Mouse (Mus musculus): ENCODE results near the gene Smg6.

The Smg6 gene

DNA sequence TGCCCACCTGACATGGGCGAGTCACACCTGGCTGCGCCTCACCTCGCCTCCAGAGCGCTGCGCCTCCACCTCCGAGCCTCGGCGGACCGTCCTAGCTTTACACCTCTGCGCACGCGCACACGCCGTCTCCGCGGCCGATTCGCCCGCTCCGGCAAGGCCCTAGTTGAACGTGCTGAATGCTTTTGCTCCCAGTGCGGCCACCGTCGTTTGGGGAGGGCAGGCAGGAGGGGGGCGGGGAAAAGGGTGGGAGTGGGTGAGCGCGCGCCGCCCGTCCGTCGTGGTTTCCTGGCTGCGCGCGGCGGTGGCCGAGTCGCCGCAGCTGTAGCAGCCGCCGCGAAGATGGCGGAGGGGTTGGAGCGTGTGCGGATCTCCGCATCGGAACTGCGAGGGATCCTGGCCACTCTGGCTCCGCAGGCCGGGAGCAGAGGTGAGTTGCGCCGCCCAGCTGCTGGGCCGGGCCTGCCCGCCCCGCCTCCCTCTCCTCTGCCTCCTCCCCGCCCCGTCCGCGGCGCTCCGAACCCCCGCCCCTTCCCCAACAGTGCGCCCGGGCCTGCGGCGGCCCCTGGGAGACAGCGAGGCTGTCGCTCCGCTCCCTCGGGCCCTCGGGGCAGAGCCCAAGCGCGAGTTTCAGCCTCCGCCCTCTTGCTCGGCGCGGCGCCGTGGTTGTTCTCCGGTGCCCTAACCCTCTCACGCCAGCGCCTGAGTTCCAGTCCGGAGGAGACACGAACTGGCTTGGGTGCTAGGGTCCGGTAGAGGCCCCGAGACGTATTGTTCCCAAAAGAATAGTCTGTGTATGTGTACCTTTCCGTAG lies at the start of gene Smg6, which contains the start of gene Srr:
Smg6 (plus strand) TSS at position 247 of the 811 bp plus-strand sequence.
Srr (minus strand) TSS at position 372 of the 811 bp plus-strand sequence.
- peak; percentile 88 to 91 for DNase-seq (ENCODE audit: low spot score in 2 of 2)

DNA sequence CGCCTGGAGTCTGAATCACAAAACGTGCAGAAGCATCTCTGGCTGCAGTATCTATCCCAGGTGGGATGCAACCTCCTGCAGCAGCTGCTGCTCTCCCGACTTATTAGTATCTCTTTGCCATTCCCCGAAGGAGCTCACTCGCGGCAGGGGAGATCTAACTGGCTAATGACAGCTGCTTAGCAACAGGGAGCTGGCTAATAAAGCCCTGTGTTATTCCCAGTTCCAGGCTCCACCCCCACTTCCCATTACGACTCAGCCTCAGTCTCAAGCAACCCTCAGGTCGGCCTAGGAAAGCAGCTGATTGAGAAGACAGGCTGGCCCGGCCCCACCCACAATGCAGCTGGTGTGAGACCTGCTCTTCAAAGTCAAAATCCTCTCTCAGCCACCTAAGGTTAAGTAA lies 48.8 kb upstream of the Smg6 start:
- DNase-seq (ENCODE audit: low spot score in 2 of 2): no peak

DNA sequence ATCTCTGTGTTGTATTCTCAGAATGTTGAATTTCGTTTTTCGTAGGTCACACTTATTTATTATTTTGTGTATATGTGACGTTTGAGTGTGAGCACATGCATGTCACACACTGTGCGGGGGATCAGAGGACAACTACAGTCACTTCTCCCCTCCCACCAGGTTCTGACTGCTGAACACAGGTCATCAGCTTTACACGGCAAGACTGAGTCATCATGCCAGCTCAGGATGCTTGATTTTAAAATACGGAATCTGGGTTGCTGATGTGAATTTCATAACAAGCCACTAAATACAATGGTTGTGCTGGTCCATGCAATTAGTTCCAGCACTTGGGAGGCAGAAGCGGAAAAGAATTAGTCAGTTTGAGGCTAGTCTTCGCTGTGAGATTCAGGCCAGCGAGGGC lies 44.6 kb upstream of the Smg6 start:
- DNase-seq (ENCODE audit: low spot score in 2 of 2): no peak

DNA sequence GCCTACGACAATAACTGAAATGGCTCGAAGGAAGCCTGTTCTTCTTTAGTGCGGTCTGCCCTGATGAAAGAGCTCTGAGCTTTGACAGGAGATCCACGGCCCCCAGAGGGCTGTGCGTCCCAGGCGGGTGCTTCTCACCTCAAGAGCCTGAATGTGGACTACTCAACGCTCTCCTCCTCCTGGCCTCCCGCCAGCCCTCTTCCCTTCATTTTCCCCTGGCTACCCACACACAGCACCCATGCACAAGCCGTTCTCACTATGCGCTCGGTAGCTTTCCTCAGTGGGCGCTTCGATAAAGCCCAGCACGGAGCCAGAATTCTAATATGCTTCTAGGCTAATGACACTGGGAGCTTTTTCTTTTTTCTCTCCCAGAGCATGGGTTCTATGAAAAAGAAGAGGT lies 43.6 kb upstream of the Smg6 start:
- no peak for DNase-seq (ENCODE audit: low spot score in 2 of 2)

DNA sequence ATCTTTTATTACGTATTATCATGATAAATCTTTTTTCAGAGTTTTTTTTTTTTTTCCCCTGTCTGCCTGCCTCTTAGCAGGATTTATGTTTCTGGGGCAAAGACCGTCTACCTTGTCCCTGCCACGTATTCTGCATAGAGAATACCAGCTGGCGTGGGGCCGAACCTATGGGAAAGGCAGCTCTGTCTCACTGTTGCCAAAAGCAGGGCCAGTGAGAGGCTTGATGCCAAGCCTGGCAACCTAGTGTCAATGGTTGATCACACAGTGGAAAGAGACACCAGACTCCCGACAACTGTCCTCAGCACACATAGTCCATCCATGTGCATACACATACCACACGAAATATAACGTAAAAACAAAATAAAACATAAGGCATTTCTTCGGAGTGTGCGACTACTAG lies 42.5 kb upstream of the Smg6 start:
- no peak for DNase-seq (ENCODE audit: low spot score in 2 of 2)

DNA sequence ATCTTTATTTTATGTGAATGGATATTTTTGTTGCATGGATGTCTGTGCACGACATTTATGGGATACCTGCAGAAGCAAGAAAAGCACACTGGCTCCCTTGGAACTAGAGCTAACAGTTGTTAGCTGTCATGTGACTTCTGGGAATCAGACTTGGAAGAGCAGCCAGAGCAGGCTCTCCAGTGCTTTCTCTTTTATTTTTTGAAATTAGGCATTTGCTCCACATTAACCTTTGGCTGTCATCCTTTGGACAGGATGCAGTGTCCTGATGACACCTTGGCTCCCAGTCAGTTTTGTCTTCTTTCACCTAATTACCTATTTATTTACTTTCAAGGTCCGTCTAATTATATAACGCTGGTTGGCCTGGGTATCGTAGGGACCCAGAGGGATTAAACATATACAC lies 31.0 kb upstream of the Smg6 start:
- no peak for DNase-seq (ENCODE audit: low spot score in 2 of 2)

DNA sequence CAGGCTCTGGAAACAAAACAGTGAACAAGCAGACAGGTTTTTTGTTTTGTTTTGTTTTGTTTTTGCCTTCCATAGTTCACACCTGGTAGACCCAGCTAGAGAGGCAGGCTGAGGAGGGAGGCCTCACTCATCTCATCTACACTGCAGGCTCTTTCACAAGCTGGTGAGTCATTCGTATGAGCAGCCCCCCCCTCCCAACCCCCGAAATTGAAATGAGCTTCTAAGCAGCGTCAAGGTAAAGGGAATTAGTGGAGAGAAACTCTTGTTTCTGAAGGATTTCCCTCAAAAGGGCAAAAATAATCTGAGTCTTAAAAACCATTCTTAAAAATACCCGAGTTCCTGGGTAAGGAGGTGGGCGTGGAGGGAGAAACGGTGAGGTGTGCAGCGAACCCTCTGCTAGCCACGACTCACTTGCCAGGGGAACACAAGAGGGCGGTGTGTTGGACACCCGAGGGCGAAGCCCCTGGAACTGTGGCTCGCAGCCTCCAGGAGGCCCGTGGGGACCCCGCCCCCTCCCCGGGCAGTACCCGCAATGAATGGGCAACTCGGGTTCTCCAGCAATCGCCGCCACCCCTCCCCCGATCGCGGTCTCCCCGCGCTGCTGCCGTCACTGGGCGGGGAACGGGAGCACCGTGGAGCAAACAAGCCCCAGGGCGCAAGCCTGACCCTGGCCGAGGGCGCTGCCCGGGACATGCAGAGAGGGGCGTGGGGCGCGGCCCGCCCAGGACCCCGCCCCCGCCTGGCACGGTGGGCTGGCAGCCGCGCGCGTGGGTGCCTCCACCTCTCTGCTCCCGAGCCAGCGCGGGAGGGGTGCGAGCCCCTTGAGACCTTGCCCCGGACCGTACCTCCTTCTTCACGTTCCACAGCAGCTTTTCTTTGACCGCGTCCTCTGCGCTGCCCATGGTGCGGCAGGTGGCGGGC lies 29.4 kb upstream of the Smg6 start:
- DNase-seq (ENCODE audit: low spot score in 2 of 2): peak; percentile 75 to 83

DNA sequence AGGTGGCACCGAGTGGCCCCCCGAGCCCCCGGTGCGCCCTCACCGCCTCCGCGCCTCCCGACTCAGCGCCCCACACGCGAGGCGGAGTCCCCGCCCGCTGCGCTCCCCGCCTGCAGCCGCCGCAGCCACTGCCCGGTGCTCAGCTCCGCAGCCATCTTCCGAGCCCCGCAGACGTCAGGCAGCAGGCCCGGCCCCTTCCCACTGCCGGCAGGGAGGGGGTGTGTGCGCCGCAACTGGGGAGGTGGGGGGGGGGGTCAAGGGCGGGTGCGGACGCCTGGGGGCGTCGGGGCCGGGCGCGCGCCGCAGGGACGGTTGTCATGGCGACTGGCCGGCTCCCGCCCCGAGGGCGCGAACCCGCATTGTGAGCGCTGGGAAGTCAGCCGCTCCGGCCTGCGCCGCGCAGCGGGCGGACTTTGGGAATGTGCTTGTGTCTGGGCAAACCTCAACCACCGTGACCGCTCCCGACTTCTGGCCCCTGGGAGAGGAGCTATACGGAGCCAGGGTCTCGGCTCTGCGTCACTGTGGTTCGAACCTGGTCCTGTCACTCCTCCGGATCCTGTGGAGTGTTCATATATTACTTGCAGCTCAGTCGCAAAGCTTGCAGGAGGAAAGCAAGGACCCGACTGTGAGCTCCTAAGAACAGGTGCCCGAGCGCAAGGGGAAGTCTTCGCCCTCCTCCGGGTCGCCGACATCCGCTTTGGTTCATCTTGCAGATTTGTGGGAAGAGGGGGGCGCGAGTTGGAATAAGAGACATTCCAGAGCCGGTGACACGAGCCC lies 28.5 kb upstream of the Smg6 start, which contains the start of gene Sgsm2:
Sgsm2 (minus strand) TSS at position 160 of the 777 bp plus-strand sequence.
- DNase-seq (ENCODE audit: low spot score in 2 of 2): peak; percentile 60 to 75

DNA sequence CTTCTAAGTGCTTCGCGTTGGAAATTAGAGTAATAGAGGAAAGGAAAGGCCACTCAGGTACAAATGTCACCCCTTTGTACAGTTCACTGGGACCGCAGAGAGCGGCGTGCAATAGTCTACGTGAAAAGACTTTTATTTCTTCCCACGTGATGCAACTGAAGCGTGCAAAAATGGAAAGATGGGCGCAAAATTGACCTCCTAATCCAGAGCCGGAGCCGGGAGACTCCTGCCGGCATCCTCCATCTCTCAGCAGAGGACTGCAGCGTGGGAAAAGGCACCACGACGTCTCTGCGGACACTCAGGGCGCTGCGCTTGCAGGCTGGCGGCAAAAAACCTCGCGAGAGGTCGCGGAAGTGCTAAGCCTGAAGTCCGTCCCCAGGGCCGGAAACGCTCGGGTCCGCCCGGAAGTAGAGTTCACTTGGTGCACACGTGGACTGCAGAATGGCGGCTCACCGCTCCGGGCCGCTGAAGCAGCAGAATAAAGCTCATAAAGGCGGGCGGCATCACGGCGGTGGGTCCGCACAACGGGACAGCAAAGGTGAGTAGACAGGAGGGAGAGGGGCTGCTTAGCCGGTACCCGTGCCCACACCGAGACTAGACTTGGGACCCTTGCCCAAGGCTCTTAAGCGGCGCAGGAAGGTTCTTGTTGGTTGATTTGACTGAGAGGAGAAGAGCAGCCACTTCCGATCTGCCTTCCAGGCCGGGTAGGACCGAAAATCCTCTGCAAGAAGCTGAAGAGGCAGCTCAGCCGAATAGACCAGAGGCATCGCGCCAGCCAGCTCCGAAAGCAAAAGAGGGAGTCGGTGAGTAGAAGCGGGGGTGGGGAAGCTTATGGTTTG lies 27.7 kb upstream of the Smg6 start, which contains the start of gene Tsr1:
Tsr1 (plus strand) TSS at position 394 of the 839 bp plus-strand sequence.
- peak; percentile 76 to 86 for DNase-seq (ENCODE audit: low spot score in 2 of 2)

DNA sequence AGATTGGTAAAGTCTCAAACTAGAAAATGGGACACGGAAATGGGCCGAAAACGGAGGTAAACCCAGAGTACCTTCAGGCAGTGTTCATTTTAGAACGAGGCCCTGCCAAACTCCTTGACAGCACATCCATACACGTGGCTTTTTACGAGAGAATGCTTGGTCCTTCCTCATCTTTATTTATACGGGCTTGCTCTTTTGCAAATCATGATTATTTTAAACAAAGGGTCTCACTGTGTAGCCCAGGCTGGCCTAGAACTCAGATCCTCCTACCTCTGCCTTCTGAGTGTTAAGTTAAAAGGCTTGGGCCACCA lies 27.2 kb upstream of the Smg6 start:
- no peak for DNase-seq (ENCODE audit: low spot score in 2 of 2)

DNA sequence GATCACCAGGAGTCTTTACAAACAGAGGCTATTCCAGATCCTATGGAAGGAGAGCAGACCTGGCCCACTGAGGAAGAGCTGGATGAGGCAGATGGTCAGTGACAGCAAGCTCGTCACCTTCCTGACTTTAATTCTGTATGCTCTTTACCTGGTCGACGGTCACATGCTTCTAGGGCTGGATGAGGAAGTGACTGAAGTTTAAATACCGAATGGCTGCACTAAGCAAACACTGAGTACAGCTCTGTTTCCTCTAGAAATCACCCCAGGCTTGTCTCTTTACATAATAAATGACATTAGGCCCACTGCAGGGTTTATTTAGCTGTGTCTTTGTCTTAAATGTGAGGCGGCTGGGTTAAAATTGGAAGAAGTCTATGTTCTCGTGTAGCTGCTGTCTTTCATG lies 24.1 kb upstream of the Smg6 start:
- no peak for DNase-seq (ENCODE audit: low spot score in 2 of 2)

DNA sequence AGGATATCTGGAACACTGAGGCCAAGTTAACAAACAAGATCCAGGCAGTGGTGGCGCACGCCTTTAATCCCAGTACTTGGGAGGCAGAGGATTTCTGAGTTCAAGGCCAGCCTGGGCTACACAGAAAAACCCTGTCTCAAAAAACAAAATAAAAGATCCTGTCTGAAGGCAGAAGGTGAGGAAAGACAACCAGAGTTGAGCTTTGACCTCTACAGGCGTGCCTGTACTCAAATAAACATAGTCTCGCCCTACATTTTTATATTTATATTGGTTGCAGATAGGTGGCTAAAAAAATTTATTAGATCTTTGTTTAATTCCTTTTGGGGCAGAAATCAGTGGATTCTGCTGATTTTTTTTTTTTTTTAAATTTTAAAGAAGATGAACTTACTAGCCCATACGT lies 23.2 kb upstream of the Smg6 start:
- DNase-seq (ENCODE audit: low spot score in 2 of 2): no peak

DNA sequence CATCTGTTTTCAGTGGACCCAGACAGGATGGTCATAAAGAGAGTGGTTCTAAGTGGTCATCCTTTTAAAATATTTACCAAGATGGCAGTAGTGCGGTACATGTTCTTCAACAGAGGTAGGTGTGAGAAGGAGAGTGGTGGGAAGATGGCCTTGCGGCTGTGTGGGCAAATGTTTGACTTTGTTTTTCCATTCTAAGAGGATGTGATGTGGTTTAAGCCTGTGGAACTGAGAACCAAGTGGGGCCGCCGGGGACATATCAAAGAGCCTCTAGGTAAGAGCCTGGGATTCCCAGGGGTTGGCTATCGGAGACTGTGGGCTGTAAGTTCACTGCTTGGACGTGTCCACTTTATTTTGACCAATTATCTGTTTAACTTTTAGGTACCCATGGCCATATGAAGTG lies 17.8 kb upstream of the Smg6 start:
- no peak for DNase-seq (ENCODE audit: low spot score in 2 of 2)

DNA sequence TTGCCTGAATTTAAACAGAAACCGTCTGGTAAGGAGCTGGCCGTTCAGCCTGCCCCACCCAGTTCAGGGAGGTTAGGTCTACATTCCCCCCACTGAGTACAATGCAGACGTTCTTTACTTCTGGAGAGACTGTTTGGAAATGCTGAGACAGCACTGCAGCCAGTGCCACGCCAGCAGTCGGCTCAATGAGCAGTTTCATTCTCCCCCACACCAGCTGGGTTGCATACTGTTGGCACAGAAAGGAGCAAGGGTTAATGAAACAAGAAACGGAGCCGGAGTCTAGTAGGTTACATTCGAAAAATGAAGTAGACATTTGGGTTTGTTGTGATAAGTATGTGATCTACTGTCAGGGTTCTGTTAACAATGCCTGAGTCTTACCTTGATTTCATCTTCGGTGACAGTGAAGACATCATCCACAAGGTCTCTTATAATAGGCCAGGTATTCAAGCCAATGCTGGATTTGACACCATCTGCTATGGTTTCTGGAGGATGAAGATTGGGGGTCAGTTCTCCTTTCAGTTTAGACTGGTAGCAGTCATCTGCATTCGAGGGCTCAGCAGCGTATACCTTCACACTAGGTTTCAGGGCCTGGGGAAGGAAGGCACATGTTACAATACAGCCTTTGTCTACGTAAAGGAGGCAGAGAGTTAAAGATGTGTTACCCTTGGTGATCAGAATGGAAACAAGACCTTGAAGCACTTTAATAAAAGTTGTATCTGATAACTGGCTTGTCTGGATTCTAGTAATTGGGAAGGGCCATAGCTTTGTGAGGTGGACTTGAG lies 16.8 kb upstream of the Smg6 start:
- DNase-seq (ENCODE audit: low spot score in 2 of 2): no peak

DNA sequence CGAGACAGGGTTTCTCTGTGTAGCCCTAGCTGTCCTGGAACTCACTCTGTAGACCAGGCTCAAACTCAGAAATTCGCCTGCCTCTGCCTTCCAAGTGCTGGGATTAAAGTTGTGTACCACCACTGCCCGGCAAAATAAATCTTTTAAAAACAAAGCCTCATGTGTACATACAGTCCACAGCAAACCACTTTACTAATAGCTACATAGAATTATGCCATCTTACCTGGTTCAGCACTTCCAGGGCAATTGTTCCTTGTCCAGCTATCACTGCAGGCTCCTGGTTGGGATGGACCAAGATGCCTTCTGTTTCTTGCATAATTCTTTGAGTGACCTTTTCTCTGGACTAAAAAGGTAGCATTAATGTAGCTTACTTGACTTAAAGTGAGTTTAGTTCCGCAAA lies 15.6 kb upstream of the Smg6 start:
- DNase-seq (ENCODE audit: low spot score in 2 of 2): no peak

DNA sequence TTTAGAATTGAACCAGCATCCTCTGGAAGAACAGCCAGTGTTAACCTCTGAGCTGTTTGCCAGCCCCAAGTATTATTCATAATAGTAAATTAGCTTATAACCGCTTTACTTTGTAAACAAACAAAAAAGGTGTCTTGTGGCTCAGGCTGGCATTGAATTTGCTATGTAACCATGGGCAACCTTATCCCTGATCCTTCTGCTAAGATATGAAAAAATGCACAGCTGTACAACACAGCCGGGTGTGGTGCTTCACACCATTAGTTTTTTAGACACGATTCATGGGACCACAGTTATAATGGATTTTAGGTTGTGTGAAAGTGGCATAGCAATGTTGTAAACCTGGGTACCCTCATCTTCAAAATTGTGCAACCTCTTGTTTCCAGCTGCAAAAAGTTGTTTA lies 13.1 kb upstream of the Smg6 start:
- DNase-seq (ENCODE audit: low spot score in 2 of 2): no peak

DNA sequence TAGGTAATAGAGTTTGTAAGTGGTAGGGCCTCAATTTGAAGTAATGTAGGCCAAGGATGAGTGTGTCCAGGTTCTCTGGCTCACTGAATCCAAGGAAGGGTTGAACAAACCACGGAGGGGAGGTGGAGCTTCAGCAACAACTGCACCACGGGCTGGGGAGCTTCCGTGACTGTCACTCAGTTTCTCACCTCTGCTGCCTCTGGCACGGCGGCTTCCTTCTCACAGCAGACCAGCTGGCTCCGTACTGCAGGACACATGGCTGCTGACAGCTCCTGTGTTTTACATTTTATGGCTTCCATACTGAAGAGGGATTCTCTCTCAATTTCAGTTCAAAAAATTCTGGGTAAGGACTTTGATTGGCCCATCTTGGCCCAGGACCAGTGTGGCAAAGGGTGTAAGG lies 6.4 kb upstream of the Smg6 start:
- DNase-seq (ENCODE audit: low spot score in 2 of 2): no peak

DNA sequence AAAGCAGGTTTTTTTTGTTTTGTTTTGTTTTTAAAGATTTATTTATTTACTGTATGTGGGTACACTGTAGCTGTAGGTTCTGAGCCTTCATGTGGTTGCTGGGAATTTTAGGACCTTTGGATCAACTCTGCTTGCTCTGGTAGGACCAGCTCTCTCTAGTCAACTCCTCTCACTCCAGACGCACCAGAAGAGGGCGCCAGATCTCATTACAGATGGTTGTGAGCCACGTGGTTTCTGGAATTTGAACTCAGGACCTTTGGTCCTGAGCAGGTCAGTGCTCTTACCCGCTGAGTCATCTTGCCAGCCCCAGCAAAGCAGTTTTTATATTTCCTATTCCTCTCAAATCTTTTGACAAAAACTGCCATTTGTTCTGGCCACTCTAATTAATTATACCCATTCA lies 1.5 kb upstream of the Smg6 start:
- DNase-seq (ENCODE audit: low spot score in 2 of 2): no peak

DNA sequence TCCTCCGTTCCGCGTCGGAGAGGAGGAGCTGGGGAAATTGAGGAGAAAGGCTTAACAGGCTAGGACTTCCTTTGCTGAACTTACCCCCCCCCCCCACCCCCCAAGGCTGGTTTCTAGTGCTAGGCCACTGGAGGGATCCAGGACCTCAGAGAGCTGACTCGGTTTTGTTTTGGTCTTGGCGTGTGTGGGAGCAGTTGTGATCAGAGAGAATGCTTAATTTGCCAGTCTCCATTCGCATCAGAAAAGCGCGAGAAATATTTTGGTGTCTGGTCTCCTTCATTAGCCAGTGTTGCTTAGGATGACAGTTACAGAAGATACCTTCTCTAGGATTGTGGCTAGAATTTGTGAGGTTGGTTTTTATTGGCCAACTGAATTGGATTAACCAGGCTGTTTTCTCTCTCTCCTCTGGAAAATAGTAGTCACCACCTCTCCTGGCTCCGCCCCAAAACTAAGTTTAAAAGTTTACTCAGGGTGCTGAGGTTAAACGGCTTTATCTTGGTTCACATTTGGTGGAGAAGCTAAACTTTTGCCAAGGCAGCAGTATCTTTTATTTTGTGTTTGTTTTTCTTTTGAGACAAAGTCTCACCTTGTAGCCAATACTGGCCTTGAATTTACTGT lies 874 bp downstream of the Smg6 start:
- peak; percentile 26 to 52 for DNase-seq (ENCODE audit: low spot score in 2 of 2)

DNA sequence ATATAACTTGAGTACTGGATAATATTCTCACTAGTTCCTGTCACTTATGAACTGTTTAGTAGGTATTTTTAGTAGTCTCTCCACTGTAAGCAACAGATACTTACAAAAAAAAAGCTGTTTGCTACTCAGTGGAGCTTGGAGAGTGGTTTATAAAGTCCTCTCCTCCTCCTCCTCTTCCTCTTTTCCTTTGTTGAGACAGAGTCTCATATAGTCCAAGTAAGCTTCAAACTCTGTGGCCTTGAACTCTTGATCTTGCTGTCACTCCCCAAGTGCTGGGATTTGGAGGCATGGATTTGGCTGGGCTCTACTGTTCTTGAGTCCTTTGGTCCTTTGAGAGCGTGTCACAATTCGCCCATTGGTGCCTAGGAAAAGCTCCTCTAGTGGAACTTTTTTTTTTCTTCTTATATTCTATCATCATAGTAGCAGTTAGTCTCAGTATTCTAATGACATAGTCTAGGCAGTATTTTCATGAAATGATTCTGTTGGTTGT lies 1.7 kb downstream of the Smg6 start:
- no peak for DNase-seq (ENCODE audit: low spot score in 2 of 2)

Measured in urinary bladder, adult 18-20 months (tissue).